Mouse (Mus musculus) bone marrow, adult 2 months (tissue): ENCODE data around the gene Ranbp3. TPM values are rescaled to one million over a fixed set of nuclear protein-coding genes. Genes with fewer than 3 reads are reported as not detected.
A peak's percentile ranks its signal among the peaks of the same experiment; 100 is the strongest.

Source experiments
- H3K27ac ChIP-seq: fragments of 200-500 bp; 2 replicates; pipeline ENCODE4 v1.5.1; 2012; ENCODE audit warnings: low read depth, mild to moderate bottlenecking, control low read depth, inconsistent platforms, low read length; ENCODE audit not compliant: control insufficient read depth, poor library complexity, insufficient read depth
- H3K4me1 ChIP-seq: fragments of 200-500 bp; 2 replicates; pipeline ENCODE4 v1.6.1; 2011; ENCODE audit warnings: low read length; ENCODE audit not compliant: control insufficient read depth, insufficient read depth
- H3K4me3 ChIP-seq: fragments of 200-500 bp; replicated peaks from 2 replicates; pipeline ENCODE3; 2011; ENCODE audit warnings: mild to moderate bottlenecking, low read depth, low read length, control low read depth; ENCODE audit not compliant: control insufficient read depth
- CTCF ChIP-seq: fragments of 200-500 bp; IDR thresholded peaks from 2 replicates; pipeline ENCODE4 v1.5.1; 2011; ENCODE audit warnings: low read length, control low read depth; ENCODE audit not compliant: control insufficient read depth, insufficient read depth
- POLR2A ChIP-seq: fragments of 200-500 bp; IDR thresholded peaks from 2 replicates; pipeline ENCODE4 v1.6.1; 2011; ENCODE audit warnings: low read depth, mild to moderate bottlenecking, control low read depth, low read length, borderline replicate concordance; ENCODE audit not compliant: control insufficient read depth
- WGBS: fragments of 180-500 bp; shearing (Covaris S2); methylation state at CpG from one replicate; pipeline ENCODE4 v1.1.7; 2018; 5-methylcytosine and 5-hydroxymethylcytosine counted together
- polyA plus RNA-seq: library from polyadenylated mRNA; stranded (reverse); fragments of >200 nt; gene quantifications from 2 replicates; pipeline ENCODE4 v1.2.4, GENCODE M21; 2011; ENCODE audit warnings: low replicate concordance; ENCODE audit not compliant: missing spikeins, insufficient read depth, insufficient read length

Ranbp3 gene
- polyA plus RNA-seq, 1 experiment, result 52.9 TPM

- Histone ChIP-seq H3K27ac (no peak overlapping the region), H3K4me1 (no peaks in the 10 kb centered on the region), H3K4me3 (no peak overlapping the region)
- 90% methylated on average over 3 of the region's 3 CpGs for WGBS
- TF ChIP-seq CTCF (no peak), POLR2A (no peak)
Measured at GRCm38 (mm10) chr17:56709708-56710107, 36.6 kb downstream of the Ranbp3 start.

GRCm38 (mm10) chr17:56715360-56715759, 42.3 kb downstream of the Ranbp3 start:
- 82% methylated on average over 11 of the region's 11 CpGs for WGBS
- Histone ChIP-seq H3K27ac (no peak overlapping the region), H3K4me1 (peaks cover 3% of the 10 kb centered on the region; the same call in 1 of the 2 replicates), H3K4me3 (no peak overlapping the region)
- TF ChIP-seq POLR2A (no peak), CTCF (no peak)

- Histone ChIP-seq H3K4me3 (peak overlapping the region; percentile 47), H3K27ac (peak overlapping the region; percentile 45; the same call in 1 of the 2 replicates), H3K4me1 (peaks cover 3% of the 10 kb centered on the region; the same call in 1 of the 2 replicates)
- no peak for TF ChIP-seq CTCF
- no peak for TF ChIP-seq POLR2A
- WGBS, result 31% methylated on average over 22 of the region's 22 CpGs
Measured at GRCm38 (mm10) chr17:56715914-56716654, 43.0 kb downstream of the Ranbp3 start.

GRCm38 (mm10) chr17:56716655-56717362, 43.7 kb downstream of the Ranbp3 start:
- WGBS, result under 1% methylated on average over 52 of the region's 55 CpGs
- Histone ChIP-seq H3K4me1 (peaks cover 3% of the 10 kb centered on the region; the same call in 1 of the 2 replicates), H3K4me3 (peak overlapping the region; percentile 92), H3K27ac (peak overlapping the region; percentile 82)
- no peak for TF ChIP-seq CTCF
- peak; percentile 19; the same call in 1 of the 2 replicates for TF ChIP-seq POLR2A

GRCm38 (mm10) chr17:56717363-56718058, 44.4 kb downstream of the Ranbp3 start, which contains the start of the genes Ndufa11 and Vmac:
Gene Ndufa11, plus strand, starts transcription at chr17:56717767.
Gene Vmac, minus strand, starts transcription at chr17:56718022.
- TF ChIP-seq POLR2A (peak; percentile 53; the same call in 1 of the 2 replicates), CTCF (no peak)
- peak within 1 kb of the TSS; percentile 92 for H3K4me3 ChIP-seq
- WGBS, result under 1% methylated on average over 59 of the region's 59 CpGs
- peak within 1 kb of the TSS; percentile 82 for H3K27ac ChIP-seq
- peaks cover 3% of the 10 kb centered on the region; the same call in 1 of the 2 replicates for H3K4me1 ChIP-seq

- Histone ChIP-seq H3K4me3 (no peak overlapping the region), H3K4me1 (peaks cover 1% of the 10 kb centered on the region; the same call in 1 of the 2 replicates), H3K27ac (no peak overlapping the region)
- WGBS, result 85% methylated on average over 5 of the region's 5 CpGs
- TF ChIP-seq POLR2A, result no peak
- TF ChIP-seq CTCF, result no peak
Measured at GRCm38 (mm10) chr17:56722441-56722840, 49.3 kb downstream of the Ranbp3 start.

GRCm38 (mm10) chr17:56723419-56724161, 50.5 kb downstream of the Ranbp3 start:
- Histone ChIP-seq H3K4me3 (no peak overlapping the region), H3K4me1 (no peaks in the 10 kb centered on the region; the same call in 1 of the 2 replicates), H3K27ac (no peak overlapping the region)
- TF ChIP-seq POLR2A (no peak), CTCF (no peak)
- WGBS, result 87% methylated on average over 11 of the region's 11 CpGs
